Mouse (Mus musculus): ENCODE data around the gene Cse1l.

GRCm38 (mm10) chr2:166906523-166907182 is 813 bp downstream of the Cse1l start:
- TF ChIP-seq POLR2A (IDR thresholded peaks at IDR 0.05; ENCODE audit: borderline replicate concordance, control insufficient read depth, low read depth, low read length) (no peak), CTCF (IDR thresholded peaks at IDR 0.05; ENCODE audit: control insufficient read depth, insufficient read depth, low read length) (no peak)
